Mouse (Mus musculus) stomach, embryonic 15.5 days (tissue): ENCODE measurements at regions not wholly inside any gene's neighbourhood (a gene's known extent, or its start where the extent isn't known, plus 50 kb on each side); places are given as distances from the start of the nearest gene placed in this dataset.

Experiments
- ATAC-seq: fragments of 200-750 bp; cut with Nextera tagmentation; 2 replicates; pipeline ENCODE4 v1.8.0; 2017; ENCODE audit warnings: low read depth, moderate number of reproducible peaks, moderate TSS enrichment; ENCODE audit not compliant: insufficient read depth, low FRiP score
- H3K27ac ChIP-seq: fragments of 300-500 bp; sonication (generic); 2 replicates; pipeline ENCODE4 v1.5.1; 2015; ENCODE audit warnings: mild to moderate bottlenecking, inconsistent platforms
- H3K27me3 ChIP-seq: fragments of 300-500 bp; sonication (generic); replicated peaks from 2 replicates; pipeline ENCODE4 v1.6.1; 2015; ENCODE audit warnings: inconsistent platforms
- H3K36me3 ChIP-seq: fragments of 300-500 bp; sonication (generic); 2 replicates; pipeline ENCODE4 v1.6.1; 2015; ENCODE audit warnings: inconsistent platforms
- H3K4me1 ChIP-seq: fragments of 300-500 bp; sonication (generic); 2 replicates; pipeline ENCODE4 v1.6.1; 2015; ENCODE audit warnings: inconsistent platforms
- H3K4me2 ChIP-seq: fragments of 300-500 bp; sonication (generic); 2 replicates; pipeline ENCODE4 v1.6.1; 2015; ENCODE audit warnings: mild to moderate bottlenecking, inconsistent platforms
- H3K4me3 ChIP-seq: fragments of 300-500 bp; sonication (generic); replicated peaks from 2 replicates; pipeline ENCODE4 v1.5.1; 2015; ENCODE audit warnings: inconsistent platforms
- H3K9ac ChIP-seq: fragments of 300-500 bp; sonication (generic); 2 replicates; pipeline ENCODE4 v1.6.1; 2015; ENCODE audit warnings: inconsistent platforms
- H3K9me3 ChIP-seq: fragments of 300-500 bp; sonication (generic); 2 replicates; pipeline ENCODE4 v1.6.1; 2016; ENCODE audit warnings: inconsistent platforms
- WGBS: fragments of 180-500 bp; shearing (Covaris S2); methylation state at CpG from one replicate; pipeline ENCODE4 v1.1.7; 2015; 5-methylcytosine and 5-hydroxymethylcytosine counted together

DNA sequence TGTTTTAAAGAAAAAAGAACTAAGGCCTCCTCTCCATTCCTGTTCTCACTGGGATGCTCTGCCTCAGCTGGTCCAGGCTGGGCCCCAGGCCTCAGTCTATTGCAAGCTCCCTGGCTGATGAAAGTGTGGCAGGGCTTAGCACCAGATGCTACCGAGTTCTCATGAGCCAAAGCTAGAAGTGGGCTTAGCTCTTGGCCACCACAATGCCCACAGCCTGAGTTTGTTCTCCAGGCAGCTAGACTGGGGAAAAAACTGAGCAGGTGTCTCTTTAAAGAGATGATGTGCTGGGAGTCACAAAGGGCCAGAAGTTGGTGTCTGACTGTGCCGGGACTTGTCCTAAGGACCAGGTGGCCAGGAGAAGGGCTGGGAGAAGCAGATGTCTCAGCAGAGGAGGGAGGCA lies 101.9 kb upstream of the Lhx1 start:
- Histone ChIP-seq H3K36me3 (no peaks in the 10 kb centered on the region), H3K4me3 (no peak overlapping the region), H3K9ac (no peak overlapping the region), H3K27ac (no peak overlapping the region), H3K4me1 (no peaks in the 10 kb centered on the region), H3K27me3 (no peaks in the 10 kb centered on the region), H3K4me2 (no peak overlapping the region), H3K9me3 (no peaks in the 10 kb centered on the region)
- WGBS, result 67% methylated on average over 2 of the region's 2 CpGs
- ATAC-seq, result no peak

DNA sequence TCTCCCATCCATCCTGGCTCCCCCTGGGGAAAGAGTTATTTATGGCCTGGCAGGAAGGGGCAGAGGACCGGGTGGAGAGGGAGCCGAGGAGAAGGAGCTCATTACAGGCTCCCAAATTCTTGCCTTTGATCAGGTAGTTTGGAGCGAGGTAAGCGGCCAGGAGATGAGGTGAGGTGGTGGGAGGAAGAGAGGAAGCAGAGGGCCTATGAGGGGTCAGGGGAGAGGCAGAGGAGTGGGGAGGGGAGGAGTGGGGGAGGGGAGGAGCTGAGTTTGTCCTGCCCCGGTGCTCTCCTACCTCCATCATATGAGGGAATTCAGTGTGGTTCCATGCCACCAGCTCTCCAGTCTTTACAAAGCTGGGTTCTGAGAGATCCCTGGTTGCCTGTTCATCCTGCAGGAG lies 98.8 kb upstream of the Lhx1 start:
- Histone ChIP-seq H3K36me3 (no peaks in the 10 kb centered on the region), H3K4me2 (no peak overlapping the region), H3K9ac (no peak overlapping the region), H3K4me3 (no peak overlapping the region), H3K27me3 (no peaks in the 10 kb centered on the region), H3K4me1 (no peaks in the 10 kb centered on the region), H3K9me3 (no peaks in the 10 kb centered on the region), H3K27ac (no peak overlapping the region)
- WGBS, result 23% methylated on average over 5 of the region's 5 CpGs
- no peak for ATAC-seq

DNA sequence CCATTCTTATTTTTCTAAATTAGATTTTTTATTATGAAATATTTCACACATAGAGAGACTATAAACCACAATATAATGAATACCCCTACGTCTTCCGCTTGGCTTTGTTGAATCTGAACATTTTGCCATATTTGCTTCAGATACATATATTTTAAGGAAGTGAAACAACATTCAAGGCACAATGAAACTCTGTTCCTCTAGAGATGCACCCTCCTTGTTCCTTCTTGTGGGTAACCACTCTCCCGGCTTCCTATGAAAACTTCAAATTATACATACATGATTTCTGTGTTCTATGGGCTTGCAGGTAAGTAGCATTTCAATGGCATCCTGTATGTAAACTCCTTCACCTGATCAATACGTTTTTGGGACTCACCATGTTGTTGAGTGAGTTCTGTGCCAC lies 94.4 kb upstream of the Lhx1 start:
- H3K9ac ChIP-seq, result no peak overlapping the region
- ATAC-seq, result no peak
- 81% methylated on average over 4 of the region's 4 CpGs for WGBS
- H3K27me3 ChIP-seq, result no peaks in the 10 kb centered on the region
- no peaks in the 10 kb centered on the region for H3K4me1 ChIP-seq
- no peaks in the 10 kb centered on the region for H3K36me3 ChIP-seq
- no peak overlapping the region for H3K27ac ChIP-seq
- no peaks in the 10 kb centered on the region for H3K9me3 ChIP-seq
- no peak overlapping the region for H3K4me2 ChIP-seq
- no peak overlapping the region for H3K4me3 ChIP-seq

DNA sequence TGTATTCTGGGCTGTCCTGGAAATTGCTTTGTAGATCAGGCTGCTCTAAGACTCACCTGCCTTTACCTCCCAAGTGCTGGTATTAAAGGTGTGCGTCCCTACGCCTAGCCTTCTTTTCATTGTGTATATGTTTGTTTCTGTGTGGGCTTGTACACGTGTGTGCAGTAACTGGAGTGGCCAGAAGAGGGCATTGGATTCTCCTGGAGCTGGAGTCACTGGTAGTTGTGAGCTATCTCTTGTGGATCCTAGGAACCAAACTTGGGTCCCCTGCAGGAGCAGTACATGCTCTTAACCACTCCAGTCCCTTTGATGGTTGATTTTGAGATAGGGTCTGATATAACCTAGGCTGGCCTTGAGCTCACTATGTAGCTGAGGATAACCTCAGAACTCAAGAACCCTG lies 93.2 kb upstream of the Lhx1 start:
- H3K9me3 ChIP-seq, result no peaks in the 10 kb centered on the region
- H3K36me3 ChIP-seq, result no peaks in the 10 kb centered on the region
- H3K27ac ChIP-seq, result no peak overlapping the region
- WGBS, result 92% methylated on average over 3 of the region's 3 CpGs
- no peak for ATAC-seq
- H3K4me2 ChIP-seq, result no peak overlapping the region
- H3K4me1 ChIP-seq, result no peaks in the 10 kb centered on the region
- no peaks in the 10 kb centered on the region for H3K27me3 ChIP-seq
- H3K9ac ChIP-seq, result no peak overlapping the region
- no peak overlapping the region for H3K4me3 ChIP-seq

DNA sequence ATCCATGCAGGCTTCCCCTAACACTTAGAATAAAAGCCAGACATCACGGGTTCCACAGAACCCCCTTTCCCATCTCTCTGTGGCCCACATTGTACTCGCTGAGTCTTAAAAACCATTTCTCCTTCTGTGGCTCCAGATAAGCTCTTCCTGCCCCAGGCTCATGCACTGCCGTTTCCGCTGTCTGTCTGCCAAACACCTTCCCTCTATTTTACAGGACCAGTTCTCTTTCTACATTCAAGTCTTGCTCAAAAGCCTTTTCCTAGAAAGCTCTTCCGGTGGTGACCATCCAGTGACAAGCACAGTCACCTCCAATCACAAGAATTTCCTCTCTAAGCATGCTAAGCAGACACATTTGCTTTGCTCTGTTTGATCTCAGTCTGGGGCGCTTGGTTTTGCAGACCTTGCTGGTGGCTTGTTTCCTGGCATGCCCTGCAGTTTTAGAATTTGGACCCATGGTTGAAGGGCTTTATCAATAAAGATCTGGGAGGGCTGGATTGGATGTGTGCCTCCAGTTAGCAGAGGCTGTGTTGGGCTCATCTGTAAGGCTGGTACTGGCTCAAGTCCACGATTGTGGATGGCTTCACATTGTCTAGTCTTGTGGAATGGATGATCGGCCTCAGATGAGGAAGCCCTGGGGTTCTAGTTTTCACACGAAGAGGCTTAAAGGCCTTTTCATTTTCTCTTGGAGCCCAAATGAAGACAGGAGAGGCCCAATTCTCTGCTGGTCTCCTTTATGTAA lies 87.8 kb upstream of the Lhx1 start:
- no peak overlapping the region for H3K4me3 ChIP-seq
- no peak for ATAC-seq
- H3K36me3 ChIP-seq, result no peaks in the 10 kb centered on the region
- H3K4me1 ChIP-seq, result no peaks in the 10 kb centered on the region
- H3K27ac ChIP-seq, result no peak overlapping the region
- H3K9ac ChIP-seq, result no peak overlapping the region
- no peak overlapping the region for H3K4me2 ChIP-seq
- WGBS, result 72% methylated on average over 9 of the region's 9 CpGs
- H3K27me3 ChIP-seq, result no peaks in the 10 kb centered on the region
- no peaks in the 10 kb centered on the region for H3K9me3 ChIP-seq

DNA sequence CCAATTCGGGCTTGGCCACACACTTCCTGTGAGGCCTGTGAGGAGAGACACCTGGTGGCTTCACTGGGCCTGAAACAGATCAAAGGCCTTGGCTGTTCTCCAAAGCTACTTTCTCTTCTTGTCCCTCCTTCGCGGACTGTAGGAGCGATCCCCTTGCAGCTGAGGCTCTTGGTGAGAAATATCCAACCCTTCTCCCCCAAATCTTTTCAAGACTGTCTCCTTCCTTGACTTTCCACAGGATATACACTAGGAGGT lies 86.2 kb upstream of the Lhx1 start:
- H3K27ac ChIP-seq, result no peak overlapping the region
- no peak overlapping the region for H3K9ac ChIP-seq
- H3K36me3 ChIP-seq, result no peaks in the 10 kb centered on the region
- no peak for ATAC-seq
- H3K27me3 ChIP-seq, result no peaks in the 10 kb centered on the region
- H3K4me2 ChIP-seq, result no peak overlapping the region
- 41% methylated on average over 4 of the region's 4 CpGs for WGBS
- H3K4me3 ChIP-seq, result no peak overlapping the region
- H3K9me3 ChIP-seq, result no peaks in the 10 kb centered on the region
- H3K4me1 ChIP-seq, result no peaks in the 10 kb centered on the region

DNA sequence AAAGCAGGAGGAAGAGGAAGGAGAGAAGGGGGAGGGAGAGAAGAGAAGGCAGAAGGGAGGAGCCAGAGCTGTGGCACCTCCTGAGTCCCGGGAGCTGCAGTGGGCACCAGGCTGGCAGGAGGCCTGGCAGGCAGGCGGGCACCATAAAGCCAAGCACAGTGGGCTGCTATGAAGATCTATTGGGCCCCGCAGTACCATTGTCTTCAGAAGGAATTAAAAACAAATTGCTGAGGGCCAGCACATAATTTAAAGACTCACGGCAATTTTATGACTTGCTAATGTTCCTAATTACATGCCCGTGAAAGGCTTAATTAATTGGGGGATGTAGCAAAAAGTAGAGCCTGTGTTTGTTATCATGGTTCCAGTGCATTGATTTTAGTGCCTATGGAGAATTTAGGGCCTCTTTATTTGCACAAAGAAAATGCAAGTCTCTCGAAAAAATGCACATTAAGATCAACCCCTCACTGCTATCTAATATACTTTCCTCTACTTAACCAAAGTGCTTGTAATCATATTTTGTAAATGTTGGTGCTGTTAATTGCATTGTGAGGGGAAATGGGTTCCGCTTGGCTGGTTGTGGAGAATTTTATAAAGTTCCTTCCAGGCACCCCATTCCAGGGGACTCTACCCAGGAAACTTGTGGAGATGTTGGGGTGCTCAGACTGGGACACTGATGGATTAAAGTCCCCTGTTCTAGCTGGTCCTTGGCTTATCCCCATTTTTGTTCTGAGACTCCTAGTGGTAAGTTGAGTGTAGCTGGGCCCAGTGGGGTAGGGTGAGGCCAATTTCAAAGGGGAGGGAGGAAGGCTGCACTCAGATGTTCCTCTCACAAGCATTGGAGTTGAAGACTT lies 85.7 kb upstream of the Lhx1 start:
- Histone ChIP-seq H3K9me3 (no peaks in the 10 kb centered on the region), H3K4me2 (no peak overlapping the region), H3K4me1 (no peaks in the 10 kb centered on the region), H3K27me3 (no peaks in the 10 kb centered on the region), H3K27ac (no peak overlapping the region), H3K36me3 (no peaks in the 10 kb centered on the region), H3K4me3 (no peak overlapping the region), H3K9ac (no peak overlapping the region)
- no peak for ATAC-seq
- WGBS, result 71% methylated on average over 7 of the region's 7 CpGs

DNA sequence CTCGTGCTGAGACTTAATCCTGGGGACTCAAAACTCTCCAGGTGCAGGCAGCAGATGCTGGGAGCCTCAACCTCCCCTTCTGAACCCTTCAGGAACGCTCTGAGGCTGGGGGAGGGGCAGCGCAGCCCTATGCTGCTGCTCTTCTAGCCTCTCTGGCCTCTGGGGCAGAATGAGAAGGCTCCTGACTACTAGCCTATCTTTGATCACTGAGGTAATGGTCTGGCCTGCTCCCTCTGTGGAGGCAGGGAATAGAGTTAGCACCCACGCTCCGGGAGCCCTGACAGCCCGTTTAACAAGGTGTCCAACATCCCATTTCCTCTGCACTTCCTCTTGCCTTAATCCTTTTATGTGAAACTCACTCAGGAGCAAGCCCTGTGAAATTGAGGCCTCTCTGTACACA lies 79.4 kb upstream of the Lhx1 start:
- H3K9ac ChIP-seq, result no peak overlapping the region
- H3K36me3 ChIP-seq, result no peaks in the 10 kb centered on the region
- ATAC-seq, result no peak
- no peak overlapping the region for H3K27ac ChIP-seq
- no peak overlapping the region for H3K4me2 ChIP-seq
- 3% methylated on average over 6 of the region's 6 CpGs for WGBS
- no peak overlapping the region for H3K4me3 ChIP-seq
- H3K27me3 ChIP-seq, result no peaks in the 10 kb centered on the region
- no peaks in the 10 kb centered on the region for H3K9me3 ChIP-seq
- no peaks in the 10 kb centered on the region for H3K4me1 ChIP-seq

DNA sequence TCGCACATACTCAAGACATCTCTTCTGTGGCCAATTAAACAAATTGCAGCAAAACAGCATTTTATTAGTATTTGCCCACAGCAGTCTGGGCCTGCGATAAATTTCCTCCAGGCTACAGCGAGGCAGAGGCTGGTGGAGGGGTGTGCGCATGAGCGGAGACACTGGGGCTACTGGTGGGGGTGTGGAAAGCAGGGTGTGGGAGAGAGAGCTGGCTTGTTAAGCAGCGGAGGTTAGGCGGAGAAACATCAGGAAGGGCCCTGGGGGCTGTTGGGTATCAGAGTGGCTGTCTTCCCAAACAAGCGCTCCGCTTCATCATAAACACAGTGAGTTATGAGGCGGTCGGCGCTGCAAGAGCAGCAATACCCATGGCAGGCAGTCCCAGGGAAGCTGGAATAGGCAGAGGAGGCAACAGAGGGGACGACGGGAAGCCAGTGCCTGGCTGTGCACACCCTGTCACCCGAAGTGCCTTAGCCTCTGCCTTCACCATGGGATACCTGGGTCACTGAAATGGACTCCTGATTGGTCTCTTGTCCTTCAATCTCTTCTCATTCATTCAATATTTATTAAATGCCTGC lies 74.0 kb upstream of the Lhx1 start:
- no peak overlapping the region for H3K4me3 ChIP-seq
- H3K27ac ChIP-seq, result no peak overlapping the region
- H3K9me3 ChIP-seq, result no peaks in the 10 kb centered on the region
- no peak overlapping the region for H3K9ac ChIP-seq
- no peak overlapping the region for H3K4me2 ChIP-seq
- H3K27me3 ChIP-seq, result no peaks in the 10 kb centered on the region
- no peak for ATAC-seq
- no peaks in the 10 kb centered on the region for H3K4me1 ChIP-seq
- WGBS, result 35% methylated on average over 15 of the region's 15 CpGs
- H3K36me3 ChIP-seq, result no peaks in the 10 kb centered on the region

DNA sequence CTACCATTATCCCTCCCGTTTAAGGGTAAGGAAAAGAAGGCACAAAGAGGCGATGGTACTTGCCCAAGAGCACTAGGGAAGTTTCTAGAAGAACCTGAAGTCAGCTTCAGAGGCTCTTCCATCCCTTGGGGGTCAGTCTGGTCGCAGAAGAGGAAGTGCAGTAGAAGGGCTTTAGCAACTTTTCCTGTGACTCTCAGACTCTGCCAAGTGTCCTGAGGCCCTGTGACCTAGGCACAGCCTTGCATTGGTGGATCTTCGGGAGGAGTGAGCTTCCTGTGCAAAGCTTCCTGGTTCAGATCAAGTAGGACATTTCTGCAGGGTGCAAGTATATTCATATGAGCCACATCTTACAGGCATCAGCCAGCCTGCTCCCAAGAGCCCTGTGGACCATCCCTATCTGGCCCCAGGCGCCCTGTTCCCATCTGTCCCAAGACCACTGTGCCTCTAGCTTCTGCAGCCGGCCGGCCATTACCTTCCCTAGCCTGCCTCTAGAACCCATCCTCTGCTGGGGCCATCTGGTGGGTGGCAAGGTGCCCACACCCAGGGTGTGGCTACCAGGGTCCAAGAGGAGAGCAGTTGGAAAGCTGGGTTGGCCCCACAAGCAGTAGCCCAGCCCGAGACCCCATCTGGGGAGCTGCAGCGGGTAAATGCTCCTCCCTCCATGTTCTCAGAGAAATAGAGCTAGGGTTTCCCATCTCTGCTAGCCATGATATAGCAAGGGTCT lies 72.4 kb upstream of the Lhx1 start:
- WGBS, result 80% methylated on average over 9 of the region's 9 CpGs

DNA sequence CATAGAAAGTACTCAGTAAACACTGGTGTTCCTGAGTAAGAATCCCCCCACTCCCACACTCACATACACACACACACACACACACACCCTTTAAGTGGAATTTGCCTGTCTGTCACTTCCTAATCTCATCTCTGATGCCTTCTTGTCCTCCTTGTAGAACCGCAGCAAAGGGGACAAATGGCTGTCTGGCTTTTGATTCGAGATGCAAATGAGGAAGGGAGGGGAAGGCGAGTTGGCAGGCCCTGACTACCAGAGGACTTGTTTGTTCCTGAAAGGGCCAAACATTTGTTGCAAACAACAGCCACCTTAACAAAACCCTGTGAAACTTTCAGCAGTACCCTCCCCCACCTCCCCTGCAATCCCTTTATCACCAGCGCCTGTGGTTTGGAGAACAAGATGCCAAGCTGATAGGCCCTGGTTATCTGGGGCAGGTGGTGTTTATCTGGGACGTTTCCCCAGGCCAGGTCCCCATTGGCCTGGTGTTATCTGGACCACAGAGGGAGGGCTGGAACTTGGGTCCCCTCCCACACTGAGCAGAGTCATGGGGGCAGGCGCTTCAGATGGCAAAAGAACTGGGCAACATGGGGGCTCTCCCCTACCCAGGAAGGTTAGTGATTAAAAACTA lies 67.5 kb upstream of the Lhx1 start:
- Histone ChIP-seq H3K4me3 (no peak overlapping the region), H3K27me3 (no peaks in the 10 kb centered on the region), H3K9me3 (no peaks in the 10 kb centered on the region), H3K36me3 (no peaks in the 10 kb centered on the region), H3K27ac (no peak overlapping the region), H3K4me1 (no peaks in the 10 kb centered on the region), H3K4me2 (no peak overlapping the region), H3K9ac (no peak overlapping the region)
- WGBS, result 29% methylated on average over 6 of the region's 6 CpGs
- no peak for ATAC-seq

More for the DNA sequence above, 72.4 kb upstream of the Lhx1 start:
- Histone ChIP-seq H3K4me3 (no peak overlapping the region), H3K27ac (no peak overlapping the region), H3K4me2 (no peak overlapping the region), H3K36me3 (no peaks in the 10 kb centered on the region), H3K9ac (no peak overlapping the region), H3K4me1 (no peaks in the 10 kb centered on the region), H3K9me3 (no peaks in the 10 kb centered on the region), H3K27me3 (no peaks in the 10 kb centered on the region)
- no peak for ATAC-seq

DNA sequence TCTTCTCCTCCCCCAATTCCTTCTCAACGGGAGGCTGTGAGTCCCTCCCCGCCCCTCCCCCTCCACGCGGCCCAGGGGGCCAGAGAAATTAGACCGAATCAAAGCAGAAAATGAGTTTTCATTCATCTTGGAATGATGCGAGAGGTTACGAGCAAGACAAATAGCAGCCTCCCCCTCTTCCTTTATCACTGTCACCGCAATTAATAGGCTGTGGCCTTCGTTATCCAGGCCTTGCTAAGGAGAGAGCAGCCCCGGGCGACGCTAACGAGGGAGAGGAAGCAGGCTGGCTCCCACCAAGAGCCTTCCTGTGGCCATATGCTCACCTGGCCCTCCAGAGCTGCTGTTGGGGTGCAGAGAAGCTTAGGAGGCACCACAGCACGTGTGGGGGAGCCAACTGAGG lies 61.8 kb upstream of the Lhx1 start:
- Histone ChIP-seq H3K9me3 (no peaks in the 10 kb centered on the region), H3K27me3 (no peaks in the 10 kb centered on the region), H3K27ac (no peak overlapping the region), H3K9ac (no peak overlapping the region), H3K36me3 (no peaks in the 10 kb centered on the region), H3K4me1 (no peaks in the 10 kb centered on the region), H3K4me3 (no peak overlapping the region), H3K4me2 (no peak overlapping the region)
- WGBS, result 39% methylated on average over 14 of the region's 14 CpGs
- ATAC-seq, result no peak
